Mouse (Mus musculus): ENCODE data around the gene Kdm7a.

Gene Kdm7a

GRCm38 (mm10) chr6:39208181-39208580 is 1.6 kb upstream of the Kdm7a start:
- in situ Hi-C loops (cut with MseI, MboI) = loop anchor here in 1 of 2 experiments (10.0 kb wide), 1 partner anchor 137 kb away; no protein-coding TSS in a partner anchor

GRCm38 (mm10) chr6:39205650-39206580 is 674 bp downstream of the Kdm7a start:
- in situ Hi-C loops (cut with MseI, MboI) = loop anchor here in 1 of 2 experiments (10.0 kb wide), 1 partner anchor 139 kb away; no protein-coding TSS in a partner anchor

GRCm38 (mm10) chr6:39205064-39205649 is 1.4 kb downstream of the Kdm7a start:
- in situ Hi-C loops (cut with MseI, MboI) = loop anchor here in 1 of 2 experiments (10.0 kb wide), 1 partner anchor 140 kb away; no protein-coding TSS in a partner anchor

GRCm38 (mm10) chr6:39204444-39204843 is 2.1 kb downstream of the Kdm7a start:
- in situ Hi-C loops (cut with MseI, MboI) = loop anchor here in 1 of 2 experiments (10.0 kb wide), 1 partner anchor 140 kb away; no protein-coding TSS in a partner anchor

GRCm38 (mm10) chr6:39203236-39203635 is 3.4 kb downstream of the Kdm7a start:
- in situ Hi-C loops (cut with MseI, MboI) = loop anchor here in 1 of 2 experiments (10.0 kb wide), 1 partner anchor 142 kb away; no protein-coding TSS in a partner anchor

GRCm38 (mm10) chr6:39193006-39193405 is 13.6 kb downstream of the Kdm7a start:
- in situ Hi-C loops (cut with MseI, MboI) = no loop called here

GRCm38 (mm10) chr6:39191518-39191917 is 15.1 kb downstream of the Kdm7a start:
- in situ Hi-C loops (cut with MseI, MboI) = no loop called here

- in situ Hi-C loops (cut with MseI, MboI) = no loop called here
Observed at GRCm38 (mm10) chr6:39187227-39187626, 19.4 kb downstream of the Kdm7a start.

- in situ Hi-C loops (cut with MseI, MboI) = no loop called here
Observed at GRCm38 (mm10) chr6:39169089-39169488, 37.5 kb downstream of the Kdm7a start.

- in situ Hi-C loops (cut with MseI, MboI) = no loop called here
Observed at GRCm38 (mm10) chr6:39164891-39165290, 41.7 kb downstream of the Kdm7a start.

- in situ Hi-C loops (cut with MseI, MboI) = no loop called here
Observed at GRCm38 (mm10) chr6:39161975-39162374, 44.6 kb downstream of the Kdm7a start.

- in situ Hi-C loops (cut with MseI, MboI) = no loop called here
Observed at GRCm38 (mm10) chr6:39146041-39146440, 60.5 kb downstream of the Kdm7a start.

GRCm38 (mm10) chr6:39132556-39132955 is 74.0 kb downstream of the Kdm7a start:
- in situ Hi-C loops (cut with MseI, MboI) = no loop called here

- in situ Hi-C loops (cut with MseI, MboI) = no loop called here
Observed at GRCm38 (mm10) chr6:39131480-39131879, 75.1 kb downstream of the Kdm7a start.

- in situ Hi-C loops (cut with MseI, MboI) = no loop called here
Observed at GRCm38 (mm10) chr6:39124719-39125118, 81.9 kb downstream of the Kdm7a start.

GRCm38 (mm10) chr6:39120685-39121084 is 85.9 kb downstream of the Kdm7a start:
- in situ Hi-C loops (cut with MseI, MboI) = no loop called here

- in situ Hi-C loops (cut with MseI, MboI) = no loop called here
Observed at GRCm38 (mm10) chr6:39118456-39118881, 88.1 kb downstream of the Kdm7a start.

GRCm38 (mm10) chr6:39117584-39118455 is 88.8 kb downstream of the Kdm7a start, which contains the start of gene Parp12:
TSS of gene Parp12 (minus strand) at chr6:39118349.
- in situ Hi-C loops (cut with MseI, MboI) = no loop called here

GRCm38 (mm10) chr6:39115438-39115837 is 91.2 kb downstream of the Kdm7a start:
- in situ Hi-C loops (cut with MseI, MboI) = no loop called here

- in situ Hi-C loops (cut with MseI, MboI) = no loop called here
Observed at GRCm38 (mm10) chr6:39113141-39113540, 93.4 kb downstream of the Kdm7a start.

- in situ Hi-C loops (cut with MseI, MboI) = no loop called here
Observed at GRCm38 (mm10) chr6:39112701-39113100, 93.9 kb downstream of the Kdm7a start.
